Mouse (Mus musculus): ENCODE measurements around the gene Olfr196.

DNA sequence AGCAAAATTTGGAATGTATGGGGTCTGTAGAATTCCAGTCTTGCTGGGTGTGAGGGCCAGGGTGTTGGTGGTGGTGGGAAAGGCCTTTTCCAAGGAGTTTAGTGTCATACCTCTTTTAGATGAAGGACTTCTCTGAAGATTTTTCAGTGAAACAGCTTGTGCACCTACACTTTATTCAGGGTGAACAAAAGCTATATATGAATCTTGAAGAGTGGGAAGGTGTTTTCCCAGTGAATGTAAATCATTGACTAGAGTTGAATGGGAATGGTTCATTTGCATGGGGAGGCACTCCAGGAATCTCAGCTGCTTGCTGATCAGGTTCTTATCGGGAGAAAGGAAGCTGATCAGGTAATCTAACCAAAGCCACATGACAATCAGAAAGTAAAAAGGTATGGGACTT, 39.5 kb downstream of the Olfr196 start:
- TF ChIP-seq POLR2A (IDR thresholded peaks at IDR 0.05; ENCODE audit: borderline replicate concordance, extremely low read depth, insufficient read depth, insufficient read length, poor library complexity, severe bottlenecking) (no peak), CTCF (IDR thresholded peaks at IDR 0.05; ENCODE audit: borderline replicate concordance, extremely low read depth, insufficient read depth, insufficient read length) (no peak)

Data from brain, embryonic 14.5 days (tissue).